Mouse (Mus musculus): Measurements from ENCODE around the gene Dnajc13.

The Dnajc13 gene

GRCm38 (mm10) chr9:104262823-104263352 is at the start of gene Dnajc13:
Gene Dnajc13 (minus strand): TSS chr9:104262930.
- peak; percentile 97 for DNase-seq (ENCODE audit: extremely low spot score)

DNA sequence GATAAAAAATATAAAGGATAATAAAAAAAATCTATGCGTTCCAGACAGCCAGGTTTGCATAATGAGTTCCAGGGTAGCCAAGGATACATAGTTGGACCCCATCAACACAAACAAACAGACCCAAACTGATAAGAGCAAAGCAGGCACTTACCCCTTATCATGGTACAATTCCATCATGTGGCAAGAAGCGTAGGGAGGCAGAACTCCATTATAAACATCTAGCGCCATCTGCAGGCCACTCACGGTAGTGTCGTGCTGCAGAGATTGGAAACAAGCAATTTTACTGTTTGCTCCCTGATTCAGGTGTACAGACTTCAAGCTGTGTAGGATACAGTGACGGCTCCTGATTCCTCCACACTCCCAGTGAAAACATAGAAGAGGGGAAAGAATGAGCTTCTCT is 44.0 kb upstream of the Dnajc13 start:
- peak; percentile 75 for DNase-seq (ENCODE audit: extremely low spot score)

DNA sequence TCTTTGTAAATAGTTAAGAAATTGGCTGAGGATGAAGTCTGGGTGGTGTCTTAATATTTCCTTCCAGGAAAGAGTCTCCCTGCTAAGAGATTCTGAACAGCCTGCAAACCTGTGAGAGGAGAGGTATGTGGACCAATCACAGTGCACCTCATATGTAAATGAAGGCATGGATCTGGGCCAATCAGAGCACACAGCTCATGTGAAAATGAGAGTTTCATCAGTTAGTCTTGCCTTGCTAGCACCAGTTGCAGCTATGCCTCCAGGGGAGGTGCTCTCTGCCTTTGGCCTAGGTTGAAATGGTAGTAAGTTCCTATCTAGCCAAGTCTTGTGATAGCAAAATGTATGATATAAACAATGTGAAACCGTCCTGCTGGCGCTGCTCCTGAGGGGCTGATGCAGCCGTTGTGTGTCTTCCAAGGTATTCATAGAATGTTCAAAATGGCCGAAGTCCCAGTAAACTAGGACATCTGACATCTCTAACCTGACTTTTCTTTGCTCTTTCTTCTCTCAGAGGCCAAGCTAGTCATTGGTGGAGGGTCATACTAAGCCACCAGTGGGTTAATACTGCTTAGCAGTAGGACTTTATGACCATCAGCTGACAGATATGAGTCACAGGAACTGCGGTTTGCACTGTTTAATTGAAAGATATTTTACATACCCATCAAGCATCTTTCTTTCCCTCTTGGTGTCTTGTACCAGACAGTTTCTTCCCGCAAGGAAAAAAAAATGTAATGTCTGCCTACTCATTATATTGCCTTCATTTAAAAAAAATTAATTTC is 42.8 kb upstream of the Dnajc13 start:
- no peak for DNase-seq (ENCODE audit: extremely low spot score)

- DNase-seq (ENCODE audit: extremely low spot score), result no peak
These were observed 42.1 kb upstream of the Dnajc13 start for GRCm38 (mm10) chr9:104304800-104305199.

- no peak for DNase-seq (ENCODE audit: extremely low spot score)
These were observed 41.6 kb upstream of the Dnajc13 start for GRCm38 (mm10) chr9:104304376-104304775.

- DNase-seq (ENCODE audit: extremely low spot score), result no peak
These were observed 37.8 kb upstream of the Dnajc13 start for GRCm38 (mm10) chr9:104300569-104300968.

GRCm38 (mm10) chr9:104297041-104297440 is 34.3 kb upstream of the Dnajc13 start:
- no peak for DNase-seq (ENCODE audit: extremely low spot score)

GRCm38 (mm10) chr9:104284934-104285333 is 22.2 kb upstream of the Dnajc13 start:
- DNase-seq (ENCODE audit: extremely low spot score), result no peak

- DNase-seq (ENCODE audit: extremely low spot score), result no peak
These were observed 19.8 kb upstream of the Dnajc13 start for GRCm38 (mm10) chr9:104282536-104282935.

DNA sequence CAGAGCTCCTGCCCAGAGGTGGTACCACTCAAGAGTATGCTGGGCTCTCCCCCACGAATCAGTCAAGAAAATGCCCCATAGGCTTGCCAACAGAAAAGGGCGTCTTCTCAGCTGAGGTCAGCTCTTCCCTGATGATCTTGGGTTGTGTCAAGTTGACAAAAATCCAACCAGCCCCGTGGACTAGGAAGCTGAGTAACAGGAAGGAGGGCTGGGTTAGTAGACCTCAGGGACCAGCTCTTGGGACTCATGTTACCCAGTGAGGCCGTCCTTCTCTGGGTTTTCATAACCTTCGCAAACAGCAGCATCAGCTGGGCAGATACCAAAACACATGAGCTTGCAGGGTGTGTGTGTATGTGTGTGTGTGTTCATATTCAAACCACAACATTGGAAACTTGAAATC is 19.0 kb upstream of the Dnajc13 start:
- no peak for DNase-seq (ENCODE audit: extremely low spot score)

GRCm38 (mm10) chr9:104280725-104281495 is 18.2 kb upstream of the Dnajc13 start:
- DNase-seq (ENCODE audit: extremely low spot score), result no peak

GRCm38 (mm10) chr9:104277528-104278162 is 14.9 kb upstream of the Dnajc13 start:
- peak; percentile 43 for DNase-seq (ENCODE audit: extremely low spot score)

GRCm38 (mm10) chr9:104275084-104275785 is 12.5 kb upstream of the Dnajc13 start:
- no peak for DNase-seq (ENCODE audit: extremely low spot score)

GRCm38 (mm10) chr9:104272057-104272456 is 9.3 kb upstream of the Dnajc13 start:
- no peak for DNase-seq (ENCODE audit: extremely low spot score)

GRCm38 (mm10) chr9:104271642-104272041 is 8.9 kb upstream of the Dnajc13 start:
- DNase-seq (ENCODE audit: extremely low spot score), result no peak

DNA sequence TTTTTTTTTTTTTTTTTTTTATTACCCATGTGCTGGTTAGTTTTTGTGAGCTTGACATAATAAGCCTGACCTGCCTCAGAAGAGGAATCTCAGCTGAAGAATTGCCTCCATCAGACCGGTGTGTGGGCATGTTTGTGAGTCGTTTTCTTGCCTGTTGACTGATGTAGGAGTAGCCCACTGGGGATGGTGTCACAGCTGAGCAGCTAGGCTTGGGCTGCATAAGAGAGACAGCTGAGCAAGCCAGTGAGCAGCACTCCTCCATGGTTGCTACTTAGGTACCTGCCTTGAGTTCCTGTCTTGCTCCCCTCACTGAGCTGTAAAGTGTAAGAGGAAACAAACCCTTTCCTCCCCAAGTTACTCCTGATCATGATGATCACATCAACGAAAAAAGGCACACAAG is 7.2 kb upstream of the Dnajc13 start:
- no peak for DNase-seq (ENCODE audit: extremely low spot score)

GRCm38 (mm10) chr9:104269349-104269871 is 6.7 kb upstream of the Dnajc13 start:
- DNase-seq (ENCODE audit: extremely low spot score), result no peak

GRCm38 (mm10) chr9:104264567-104264966 is 1.8 kb upstream of the Dnajc13 start:
- DNase-seq (ENCODE audit: extremely low spot score), result no peak

GRCm38 (mm10) chr9:104262016-104262762 is 541 bp downstream of the Dnajc13 start:
- DNase-seq (ENCODE audit: extremely low spot score), result peak; percentile 68

- no peak for DNase-seq (ENCODE audit: extremely low spot score)
These were observed 2.4 kb downstream of the Dnajc13 start for GRCm38 (mm10) chr9:104260306-104260705.

DNA sequence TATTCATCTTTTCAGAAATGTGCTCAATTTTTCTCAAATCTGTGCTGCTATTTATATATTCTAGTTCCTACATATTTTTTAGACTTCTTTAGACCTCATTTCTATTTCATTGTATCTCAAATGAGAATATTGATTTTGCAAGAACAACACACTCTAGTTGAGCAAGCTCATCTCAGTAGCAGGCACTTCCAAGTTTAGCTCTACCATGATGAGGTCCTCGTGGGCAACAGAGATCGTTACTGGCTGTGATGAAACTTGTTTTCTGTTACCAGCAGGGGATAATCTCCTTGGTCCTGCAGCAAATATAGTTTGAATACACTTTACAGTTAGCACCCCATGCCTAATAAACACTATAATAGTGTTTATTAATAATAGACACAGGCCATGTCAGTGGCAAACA is 6.6 kb downstream of the Dnajc13 start:
- DNase-seq (ENCODE audit: extremely low spot score), result no peak

All from embryo, embryonic 9.5 days (tissue).